13 mouse cellular contexts compared by ENCODE assay signal in the genomic region with DNA sequence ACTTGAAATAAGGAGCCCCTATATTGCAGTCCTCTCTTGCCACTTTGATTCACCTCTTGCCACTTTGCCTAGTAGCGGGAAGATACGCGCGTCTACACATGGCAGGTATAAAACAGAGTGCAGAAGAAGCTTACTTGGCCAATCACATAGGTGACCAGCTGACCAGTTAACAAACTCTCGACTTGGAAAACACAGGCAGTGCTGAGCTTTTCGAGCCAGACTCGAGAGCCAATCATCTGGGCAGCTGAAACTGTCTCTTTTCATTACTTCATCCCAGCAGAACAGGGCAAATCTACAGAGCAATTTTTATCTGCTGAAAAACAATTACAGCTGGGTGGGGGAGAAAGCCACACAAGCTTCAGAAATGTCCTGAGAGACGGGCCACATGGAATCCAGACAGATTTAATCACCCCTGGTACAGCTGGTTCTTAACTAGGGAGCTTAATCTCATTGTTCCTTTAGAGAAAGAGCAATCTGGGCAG.
DNase-seq lines count a peak whose midpoint lies in the region; ATAC-seq lines count a peak whose summit lies in the region.
"Had no signal": no experiment of that assay in that cellular context is flagged by ENCODE, and none has a peak within 500 bp of the region (broad histone marks: within the 10 kb centered on the region; RNA-seq: fewer than 3 reads in every experiment).

No protein-coding gene starts in this region.

- no peaks in the 10 kb centered on the region for H3K27me3 ChIP-seq in embryonic facial prominence, embryonic 13.5 days
- H3K27me3 ChIP-seq in hindbrain, embryonic 14.5 days (ENCODE audit: control insufficient read depth, insufficient read depth, low read length), result no peaks in the 10 kb centered on the region
- H3K27me3 ChIP-seq: lung, embryonic 15.5 days had no signal

- H3K9ac ChIP-seq in embryonic facial prominence, embryonic 13.5 days, result no peak overlapping the region
- H3K9ac ChIP-seq in hindbrain, embryonic 14.5 days, result no peak overlapping the region
- H3K9ac ChIP-seq: lung, embryonic 15.5 days had no signal

- WGBS in embryonic facial prominence, embryonic 13.5 days, result 53% methylated on average over 8 of the region's 8 CpGs
- WGBS in hindbrain, embryonic 14.5 days, result 69% methylated on average over 8 of the region's 8 CpGs

- no peaks in the 10 kb centered on the region for H3K36me3 ChIP-seq in embryonic facial prominence, embryonic 13.5 days
- H3K36me3 ChIP-seq in hindbrain, embryonic 14.5 days (replicated peaks; ENCODE audit: control insufficient read depth, insufficient read depth), result no peaks in the 10 kb centered on the region
- H3K36me3 ChIP-seq: lung, embryonic 15.5 days had no signal

- no peak overlapping the region for H3K4me2 ChIP-seq in embryonic facial prominence, embryonic 13.5 days
- no peak overlapping the region for H3K4me2 ChIP-seq in hindbrain, embryonic 14.5 days (replicated peaks)
- H3K4me2 ChIP-seq: lung, embryonic 15.5 days had no signal

- H3K9me3 ChIP-seq in embryonic facial prominence, embryonic 13.5 days, result no peaks in the 10 kb centered on the region
- no peaks in the 10 kb centered on the region for H3K9me3 ChIP-seq in hindbrain, embryonic 14.5 days (ENCODE audit: control insufficient read depth, low read length)
- H3K9me3 ChIP-seq: lung, embryonic 15.5 days had no signal

- ATAC-seq in embryonic facial prominence, embryonic 13.5 days (ENCODE audit: insufficient number of reproducible peaks, insufficient read depth, low FRiP score, low TSS enrichment, low read depth), result peak; percentile 6; the same call in 1 of the 2 replicates
- ATAC-seq in hindbrain, embryonic 14.5 days (ENCODE audit: low FRiP score), result peak; percentile 55; the same call in 1 of the 2 replicates
- ATAC-seq: CD4-positive, CD25-positive, alpha-beta regulatory T cell, adult 4 months had no signal

- no peak overlapping the region for H3K4me3 ChIP-seq in embryonic facial prominence, embryonic 13.5 days
- no peak overlapping the region for H3K4me3 ChIP-seq in hindbrain, embryonic 14.5 days (replicated peaks; ENCODE audit: low read length)
- H3K4me3 ChIP-seq: lung, embryonic 15.5 days had no signal

- H3K27ac ChIP-seq in embryonic facial prominence, embryonic 13.5 days, result no peak overlapping the region
- H3K27ac ChIP-seq in hindbrain, embryonic 14.5 days, result no peak overlapping the region
- H3K27ac ChIP-seq: lung, embryonic 15.5 days had no signal

- H3K4me1 ChIP-seq in embryonic facial prominence, embryonic 13.5 days, result peaks cover 5% of the 10 kb centered on the region; the same call in 1 of the 2 replicates
- no peaks in the 10 kb centered on the region for H3K4me1 ChIP-seq in hindbrain, embryonic 14.5 days (replicated peaks; ENCODE audit: control insufficient read depth, insufficient read depth, low read length)
- H3K4me1 ChIP-seq: lung, embryonic 15.5 days had no signal

- peak; percentile 94 for DNase-seq in heart, adult 11 months
- no peak for DNase-seq in heart, postnatal 4 days
- DNase-seq in hindbrain, embryonic 14.5 days (ENCODE audit: low spot score), result no peak
- peak; percentile 51 for DNase-seq in retina, adult 2 months (ENCODE audit: low read depth, low spot score)
- no peak for DNase-seq in layer of hippocampus, adult 8-10 months (ENCODE audit: low spot score in 2 of 2)
- no peak for DNase-seq in layer of hippocampus, adult 11-12 months (ENCODE audit: low spot score)
- DNase-seq: adrenal gland, postnatal 10 days; cerebellum, adult 18-20 months; layer of hippocampus, adult 9-11 months; thymus, adult 18-20 months had no signal

Comparison
In these comparisons a context has a peak if more than half of its experiments do, and no peak if none do; other contexts are left out.
1. DNase-seq: peak in heart, adult 11 months (single experiment) and retina, adult 2 months (single experiment); none in heart, postnatal 4 days (single experiment), hindbrain, embryonic 14.5 days (single experiment), layer of hippocampus, adult 8-10 months (0 of 2) and layer of hippocampus, adult 11-12 months (single experiment).